Mouse (Mus musculus): Measurements from ENCODE around the gene Aebp1. TPM values are rescaled to one million over a fixed set of nuclear protein-coding genes. Genes with fewer than 3 reads are reported as not detected.

Gene Aebp1
- polyA plus RNA-seq, 1 experiment from 2014 or later: 12.5 TPM

DNA sequence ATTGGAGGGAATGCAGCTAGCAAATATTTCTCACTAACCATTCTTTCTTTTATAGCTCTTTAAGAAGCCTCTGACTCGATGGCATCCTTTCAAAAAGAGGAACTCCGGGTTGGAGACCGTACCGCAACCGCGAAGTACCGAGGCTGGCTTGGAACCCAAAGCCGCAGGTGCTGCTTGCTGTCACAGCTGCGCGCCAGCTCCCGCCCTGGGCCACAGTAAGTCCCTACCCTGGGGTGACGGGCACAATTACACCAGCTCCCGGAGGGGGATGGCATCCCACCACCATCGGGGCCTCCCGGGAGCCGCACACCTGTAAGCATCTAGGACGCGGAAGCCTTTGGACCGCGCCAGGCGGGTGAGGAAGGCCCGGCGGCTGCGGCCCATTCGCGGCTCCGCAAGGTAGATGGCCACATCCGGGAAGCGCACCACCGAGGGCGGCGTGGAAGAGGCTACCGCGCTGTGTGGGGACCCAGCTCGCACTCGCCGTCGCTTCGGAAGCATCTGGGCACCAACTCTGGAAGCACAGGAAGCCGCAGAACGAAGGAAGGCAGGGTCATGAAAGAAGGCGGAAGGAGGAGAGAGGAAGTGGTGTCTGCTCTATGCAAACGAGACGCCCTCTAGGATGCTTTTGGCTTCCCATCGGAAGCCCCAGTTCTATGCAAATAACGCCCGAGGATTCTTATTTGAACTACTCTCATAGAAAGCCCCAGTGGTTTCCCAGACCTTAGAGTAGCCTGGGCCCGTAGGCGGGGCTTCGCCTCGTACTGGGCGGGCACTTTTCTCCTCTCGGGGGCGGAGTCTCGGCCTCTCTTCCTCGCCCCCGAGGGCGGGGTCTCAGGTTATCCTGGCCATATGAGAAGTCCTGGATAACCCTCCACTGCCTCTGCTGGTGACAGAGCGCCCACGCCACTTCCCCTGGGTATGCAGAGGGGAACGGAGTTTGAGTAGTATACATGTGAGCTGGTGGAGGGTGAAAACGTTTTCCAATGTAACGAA is 24.2 kb upstream of the Aebp1 start, which contains the start of gene Polm:
Gene Polm, minus strand, starts transcription at position 766 of the 996 bp plus-strand sequence.
- in situ Hi-C loops (cut with MboI; ENCODE audit: low pct_unique_long_range_greater_than_20kb): no loop called here
- TF ChIP-seq CTCF (IDR thresholded peaks at IDR 0.05): peak; percentile 90
- ChIA-PET CTCF (interaction anchor here (0.9 to 7.3 kb wide), 12 partner anchors 10 to 110 kb away, joined by 3 to 82 read pairs (median 6); partner anchors contain the start of genes Dbnl, Pgam2 and Pold2), POLR2A (interaction anchor here (0.7 to 3.5 kb wide), 9 partner anchors 12 to 53 kb away, joined by 3 to 20 read pairs (median 7); partner anchors contain the start of genes Aebp1 and Pold2)
- H3K27me3 ChIP-seq: no peaks in the 10 kb centered on the region
- DNase-seq (ENCODE audit: low read depth, low spot score) (no peak), ATAC-seq (peak; percentile 92)

DNA sequence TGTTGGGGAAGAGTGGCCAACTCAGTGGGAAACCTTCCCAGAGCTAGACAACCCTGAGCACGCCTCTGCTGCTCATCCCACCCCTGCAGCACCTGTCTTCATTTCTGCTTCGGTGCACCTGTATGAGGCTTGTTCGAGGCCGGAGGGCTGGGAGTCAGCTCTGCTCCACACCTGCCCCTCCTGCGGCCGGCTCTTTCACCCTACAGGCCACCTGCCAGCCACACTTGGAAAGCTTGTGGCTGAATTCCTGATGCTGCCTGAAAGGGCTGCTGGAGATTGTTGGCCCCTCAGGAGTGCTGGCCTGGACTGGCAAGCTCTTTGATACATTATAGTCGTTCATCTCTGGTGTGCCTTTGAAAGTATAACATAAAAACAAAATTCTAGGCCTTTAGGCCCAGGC is 21.4 kb upstream of the Aebp1 start:
- TF ChIP-seq CTCF (IDR thresholded peaks at IDR 0.05): no peak

GRCm38 (mm10) chr11:5841751-5842150 is 20.0 kb upstream of the Aebp1 start:
- ChIA-PET POLR2A (no interaction called here), CTCF (interaction anchor here (1.4 kb wide), 1 partner anchor 38 kb away, joined by 3 read pairs; no protein-coding TSS in a partner anchor)
- ATAC-seq (no peak), DNase-seq (ENCODE audit: low read depth, low spot score) (no peak)
- in situ Hi-C loops (cut with MboI; ENCODE audit: low pct_unique_long_range_greater_than_20kb): no loop called here
- no peaks in the 10 kb centered on the region for H3K27me3 ChIP-seq
- TF ChIP-seq CTCF (IDR thresholded peaks at IDR 0.05): no peak

More for the DNA sequence above, 21.4 kb upstream of the Aebp1 start:
- DNase-seq (ENCODE audit: low read depth, low spot score) (no peak), ATAC-seq (no peak)
- ChIA-PET CTCF (interaction anchor here (1.0 to 2.0 kb wide), 2 partner anchors 46 to 64 kb away, joined by 3 to 6 read pairs; no protein-coding TSS in a partner anchor), POLR2A (interaction anchor here (1.9 kb wide), 1 partner anchor 37 kb away, joined by 5 read pairs; no protein-coding TSS in a partner anchor)
- in situ Hi-C loops (cut with MboI; ENCODE audit: low pct_unique_long_range_greater_than_20kb): no loop called here
- H3K27me3 ChIP-seq: no peaks in the 10 kb centered on the region

- CTCF ChIA-PET: interaction anchor here (1.3 to 1.4 kb wide), 2 partner anchors 37 to 43 kb away, joined by 3 read pairs; no protein-coding TSS in a partner anchor
- no peak for DNase-seq (ENCODE audit: low read depth, low spot score)
- no peaks in the 10 kb centered on the region for H3K27me3 ChIP-seq
- in situ Hi-C loops (cut with MboI; ENCODE audit: low pct_unique_long_range_greater_than_20kb): no loop called here
- POLR2A ChIA-PET: no interaction called here
- ATAC-seq: no peak
- no peak for TF ChIP-seq CTCF (IDR thresholded peaks at IDR 0.05)
These were observed 18.6 kb upstream of the Aebp1 start for GRCm38 (mm10) chr11:5843131-5843530.

- no peaks in the 10 kb centered on the region for H3K27me3 ChIP-seq
- DNase-seq (ENCODE audit: low read depth, low spot score) (no peak), ATAC-seq (peak; percentile 33)
- ChIA-PET POLR2A (interaction anchor here (0.6 to 1.8 kb wide), 4 partner anchors 20 to 356 kb away, joined by 3 to 8 read pairs (median 3); partner anchors contain the start of gene Pold2), CTCF (interaction anchor here (1.0 to 5.9 kb wide), 6 partner anchors 9 to 39 kb away, joined by 3 to 39 read pairs (median 4); partner anchors contain the start of gene Polm)
- in situ Hi-C loops (cut with MboI; ENCODE audit: low pct_unique_long_range_greater_than_20kb): loop anchor here (5.0 kb wide), 1 partner anchor 36 kb away; no protein-coding TSS in a partner anchor
- no peak for TF ChIP-seq CTCF (IDR thresholded peaks at IDR 0.05)
These were observed 15.0 kb upstream of the Aebp1 start for GRCm38 (mm10) chr11:5846639-5847345.

DNA sequence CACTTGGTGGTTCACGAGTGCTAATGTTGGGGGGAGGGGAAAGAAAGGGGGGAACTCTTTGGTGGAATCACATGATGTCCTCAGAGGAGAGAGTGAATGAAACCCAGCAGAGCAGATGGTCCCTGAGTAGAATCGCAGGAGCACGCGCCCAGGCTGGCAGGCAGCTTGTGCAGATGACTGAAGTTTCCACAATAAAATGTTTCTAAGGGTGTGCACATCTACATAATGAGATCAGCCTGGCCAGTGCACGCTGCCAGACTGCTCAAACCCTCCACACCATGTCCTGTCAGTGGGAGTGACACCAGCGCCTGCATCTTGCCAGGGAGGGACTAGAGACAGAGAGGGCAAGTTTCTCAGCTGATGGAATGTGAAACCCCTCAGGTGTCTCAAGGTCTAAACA is 13.0 kb upstream of the Aebp1 start:
- in situ Hi-C loops (cut with MboI; ENCODE audit: low pct_unique_long_range_greater_than_20kb): loop anchor here (5.0 kb wide), 1 partner anchor 34 kb away; no protein-coding TSS in a partner anchor
- POLR2A ChIA-PET: no interaction called here
- DNase-seq (ENCODE audit: low read depth, low spot score): no peak
- ATAC-seq: peak; percentile 36
- H3K27me3 ChIP-seq: no peaks in the 10 kb centered on the region
- no peak for TF ChIP-seq CTCF (IDR thresholded peaks at IDR 0.05)
- CTCF ChIA-PET: interaction anchor here (1.4 to 5.9 kb wide), 5 partner anchors 12 to 107 kb away, joined by 3 to 39 read pairs (median 6); partner anchors contain the start of gene Polm

- CTCF ChIA-PET: interaction anchor here (0.8 to 5.9 kb wide), 6 partner anchors 12 to 108 kb away, joined by 3 to 39 read pairs (median 5); partner anchors contain the start of gene Polm
These were observed 12.4 kb upstream of the Aebp1 start for GRCm38 (mm10) chr11:5849316-5849715.

DNA sequence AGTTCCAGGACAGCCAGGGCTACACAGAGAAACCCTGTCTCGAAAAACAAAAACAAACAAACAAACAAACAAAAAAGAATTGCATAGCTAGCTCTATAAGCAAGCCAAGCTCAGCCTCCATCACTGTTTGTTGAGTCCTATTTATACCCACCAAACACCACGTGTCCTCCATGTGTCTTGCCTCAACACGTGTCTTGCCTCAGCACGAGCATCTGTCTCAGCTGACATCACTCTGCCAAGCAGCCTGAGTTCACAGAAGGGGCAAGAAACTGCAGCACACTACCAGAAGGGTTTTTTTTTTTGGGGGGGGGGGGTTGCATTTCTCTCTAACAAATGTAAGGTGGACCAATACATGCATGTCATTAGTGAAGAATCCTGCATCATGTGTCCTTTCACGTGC is 11.3 kb upstream of the Aebp1 start:
- DNase-seq (ENCODE audit: low read depth, low spot score) (no peak), ATAC-seq (no peak)
- no peak for TF ChIP-seq CTCF (IDR thresholded peaks at IDR 0.05)
- ChIA-PET CTCF (interaction anchor here (5.9 kb wide), 1 partner anchor 36 kb away, joined by 33 read pairs; no protein-coding TSS in a partner anchor), POLR2A (interaction anchor here (0.9 to 1.0 kb wide), 2 partner anchors 12 to 15 kb away, joined by 3 read pairs; no protein-coding TSS in a partner anchor)
- in situ Hi-C loops (cut with MboI; ENCODE audit: low pct_unique_long_range_greater_than_20kb): loop anchor here (25.0 kb wide), 1 partner anchor 1563 kb away; no protein-coding TSS in a partner anchor
- no peaks in the 10 kb centered on the region for H3K27me3 ChIP-seq

More at GRCm38 (mm10) chr11:5849316-5849715, 12.4 kb upstream of the Aebp1 start:
- POLR2A ChIA-PET: interaction anchor here (0.9 to 1.0 kb wide), 2 partner anchors 12 to 15 kb away, joined by 4 to 8 read pairs; partner anchors contain the start of gene Polm
- in situ Hi-C loops (cut with MboI; ENCODE audit: low pct_unique_long_range_greater_than_20kb): loop anchor here (5.0 kb wide), 1 partner anchor 33 kb away; no protein-coding TSS in a partner anchor
- TF ChIP-seq CTCF (IDR thresholded peaks at IDR 0.05): peak; percentile 57
- DNase-seq (ENCODE audit: low read depth, low spot score) (peak; percentile 88), ATAC-seq (no peak)
- H3K27me3 ChIP-seq: no peaks in the 10 kb centered on the region

DNA sequence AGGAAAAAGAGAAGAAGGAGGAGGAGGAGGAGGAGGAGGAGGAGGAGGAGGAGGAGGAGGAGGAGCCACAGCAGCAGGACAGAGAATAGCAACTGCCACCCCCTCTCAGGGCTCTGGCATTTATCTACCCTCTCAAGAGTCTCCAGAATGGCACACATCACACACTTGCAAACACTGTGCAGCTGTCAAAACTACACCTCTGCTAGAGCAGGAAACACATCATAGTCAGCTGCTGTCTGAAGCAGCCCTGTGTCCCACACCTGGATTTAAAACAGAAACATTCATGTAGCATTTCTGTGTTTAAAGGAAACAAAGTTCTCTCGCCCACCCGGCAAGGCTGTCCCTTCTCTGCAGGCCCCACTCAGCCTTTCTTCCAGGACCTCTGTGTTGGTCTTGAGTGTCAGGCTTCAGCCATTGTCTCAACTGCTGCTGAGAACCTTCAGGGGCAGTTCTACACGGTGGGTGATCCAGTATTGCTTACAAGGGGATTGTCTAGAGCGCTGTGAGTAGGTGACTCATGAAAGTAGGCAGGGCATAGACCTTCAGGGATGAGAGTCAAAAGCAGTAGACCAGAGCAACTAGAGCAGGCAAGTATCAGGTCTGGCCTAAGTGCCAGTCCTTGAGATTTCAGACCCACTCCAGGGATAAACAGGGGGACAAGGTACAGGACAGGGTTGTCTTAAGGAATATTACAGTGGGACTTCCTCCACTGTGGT is 10.6 kb upstream of the Aebp1 start:
- ChIA-PET CTCF (interaction anchor here (5.9 kb wide), 1 partner anchor 35 kb away, joined by 33 read pairs; no protein-coding TSS in a partner anchor), POLR2A (interaction anchor here (0.9 kb wide), 1 partner anchor 16 kb away, joined by 3 read pairs; no protein-coding TSS in a partner anchor)
- peak; percentile 53 for ATAC-seq
- TF ChIP-seq CTCF (IDR thresholded peaks at IDR 0.05): no peak
- H3K27me3 ChIP-seq: no peaks in the 10 kb centered on the region
- DNase-seq (ENCODE audit: low read depth, low spot score): no peak
- in situ Hi-C loops (cut with MboI; ENCODE audit: low pct_unique_long_range_greater_than_20kb): loop anchor here (25.0 kb wide), 1 partner anchor 1564 kb away; no protein-coding TSS in a partner anchor

Measured in Patski (cell line).